Mouse (Mus musculus) cerebellum, adult (tissue): ENCODE results near the gene Mpzl3.
A peak's percentile ranks its signal among the peaks of the same experiment; 100 is the strongest.

ENCODE experiments used
- ATAC-seq: cut with Nextera tagmentation; 2 replicates; pipeline ENCODE4 v1.9.2; 2017; ENCODE audit warnings: mild to moderate bottlenecking, moderate library complexity, mixed read lengths; ENCODE audit not compliant: insufficient number of reproducible peaks, low FRiP score, low TSS enrichment

The Mpzl3 gene

GRCm38 (mm10) chr9:45095149-45095937, 40.4 kb downstream of the Mpzl3 start:
- ATAC-seq: no peak

- ATAC-seq: no peak
These were observed 42.9 kb downstream of the Mpzl3 start for GRCm38 (mm10) chr9:45097877-45098276.

- no peak for ATAC-seq
These were observed 43.4 kb downstream of the Mpzl3 start for GRCm38 (mm10) chr9:45098426-45098825.

- ATAC-seq: no peak
These were observed 47.5 kb downstream of the Mpzl3 start for GRCm38 (mm10) chr9:45102528-45102927.

- ATAC-seq: no peak
These were observed 48.4 kb downstream of the Mpzl3 start for GRCm38 (mm10) chr9:45103211-45103979.

- no peak for ATAC-seq
These were observed 50.8 kb downstream of the Mpzl3 start for GRCm38 (mm10) chr9:45105596-45106374.

GRCm38 (mm10) chr9:45115706-45116105, 60.7 kb downstream of the Mpzl3 start:
- peak; percentile 84 for ATAC-seq

- no peak for ATAC-seq
These were observed 61.8 kb downstream of the Mpzl3 start for GRCm38 (mm10) chr9:45116819-45117218.

GRCm38 (mm10) chr9:45117741-45118431, 62.9 kb downstream of the Mpzl3 start, which contains the start of gene Scn2b:
Scn2b (plus strand) TSS chr9:45117782.
- ATAC-seq: no peak

GRCm38 (mm10) chr9:45118552-45118951, 63.6 kb downstream of the Mpzl3 start:
- ATAC-seq: peak; percentile 49; the same call in 1 of the 2 replicates

GRCm38 (mm10) chr9:45119316-45119953, 64.4 kb downstream of the Mpzl3 start:
- ATAC-seq: no peak

GRCm38 (mm10) chr9:45119954-45120530, 65.1 kb downstream of the Mpzl3 start:
- no peak for ATAC-seq

GRCm38 (mm10) chr9:45120567-45120966, 65.6 kb downstream of the Mpzl3 start:
- ATAC-seq: no peak

- peak; percentile 8; the same call in 1 of the 2 replicates for ATAC-seq
These were observed 66.0 kb downstream of the Mpzl3 start for GRCm38 (mm10) chr9:45121001-45121400.

- peak; percentile 33; the same call in 1 of the 2 replicates for ATAC-seq
These were observed 66.8 kb downstream of the Mpzl3 start for GRCm38 (mm10) chr9:45121769-45122168.

GRCm38 (mm10) chr9:45122209-45122761, 67.3 kb downstream of the Mpzl3 start:
- ATAC-seq: no peak

GRCm38 (mm10) chr9:45125211-45125610, 70.2 kb downstream of the Mpzl3 start:
- no peak for ATAC-seq

GRCm38 (mm10) chr9:45126941-45127340, 72.0 kb downstream of the Mpzl3 start:
- ATAC-seq: no peak
